Mouse (Mus musculus): Measurements from ENCODE around the gene Ubtd1. TPM values are rescaled to one million over a fixed set of nuclear protein-coding genes. Genes with fewer than 3 reads are reported as not detected.

The Ubtd1 gene
- polyA plus RNA-seq, 1 experiment: 14.9 TPM

DNA sequence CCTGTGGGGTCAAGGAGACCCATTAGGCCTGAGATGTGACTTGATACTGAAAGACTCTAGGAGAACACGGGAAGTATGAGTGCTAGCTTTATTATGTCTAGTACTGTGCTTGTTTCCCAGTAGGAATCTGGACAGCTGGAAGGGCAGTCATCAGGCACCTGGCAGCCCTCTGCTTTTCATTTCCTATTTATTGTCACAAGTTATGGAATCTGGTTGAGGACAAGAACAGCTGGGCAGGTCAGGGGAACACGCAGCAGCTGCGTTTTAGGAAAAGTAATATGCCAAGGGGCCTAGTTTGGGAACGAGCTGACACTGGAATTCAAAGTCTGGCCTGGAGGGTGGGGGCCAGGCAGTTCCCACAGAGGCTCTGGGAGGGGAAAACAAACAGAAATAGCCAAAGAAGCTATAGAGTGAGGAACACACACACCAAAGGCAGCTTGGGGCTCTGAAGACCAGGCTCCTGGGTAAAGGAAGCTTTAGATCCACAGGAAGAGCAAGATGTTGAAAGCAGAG lies 18.9 kb downstream of the Ubtd1 start:
- no peak overlapping the region for H3K4me3 ChIP-seq (ENCODE audit: insufficient read depth, low read length)
- no peak overlapping the region for H3K27ac ChIP-seq (ENCODE audit: insufficient read depth, low read length)
- no peaks in the 10 kb centered on the region; the same call in 1 of the 2 replicates for H3K4me1 ChIP-seq (ENCODE audit: control insufficient read depth, insufficient read depth, low read length)
- no peak for TF ChIP-seq CTCF (IDR thresholded peaks at IDR 0.05; ENCODE audit: extremely low read depth, insufficient read depth, low read length)

- Histone ChIP-seq H3K27ac (ENCODE audit: insufficient read depth, low read length) (no peak overlapping the region), H3K4me3 (ENCODE audit: insufficient read depth, low read length) (no peak overlapping the region), H3K4me1 (ENCODE audit: control insufficient read depth, insufficient read depth, low read length) (no peaks in the 10 kb centered on the region; the same call in 1 of the 2 replicates)
- TF ChIP-seq POLR2A (IDR thresholded peaks at IDR 0.05; ENCODE audit: extremely low read depth, insufficient read depth, low read length): no peak
- TF ChIP-seq CTCF (IDR thresholded peaks at IDR 0.05; ENCODE audit: extremely low read depth, insufficient read depth, low read length): no peak
Observed at GRCm38 (mm10) chr19:42001253-42001980, 19.9 kb downstream of the Ubtd1 start.

DNA sequence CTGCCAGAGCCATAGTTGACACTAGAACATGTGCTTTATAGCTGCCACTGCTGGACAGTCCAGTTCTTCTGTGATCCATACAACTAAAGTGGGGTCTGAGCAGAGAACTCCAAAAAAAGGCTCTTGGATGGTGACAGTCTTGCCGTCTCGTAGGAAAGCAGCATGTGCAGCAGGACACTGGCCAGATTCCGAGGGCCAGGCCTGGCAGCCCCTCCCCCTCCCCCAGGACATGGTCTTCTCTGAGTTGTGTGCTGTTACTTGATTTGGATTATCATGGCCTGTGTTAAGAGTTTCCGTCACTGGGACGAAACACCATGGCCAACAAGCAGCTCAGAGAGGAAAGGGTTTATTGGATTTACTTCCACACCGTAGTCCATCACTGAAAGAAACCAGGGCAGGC lies 22.7 kb downstream of the Ubtd1 start:
- H3K27ac ChIP-seq (ENCODE audit: insufficient read depth, low read length): no peak overlapping the region
- H3K4me1 ChIP-seq (ENCODE audit: control insufficient read depth, insufficient read depth, low read length): no peaks in the 10 kb centered on the region; the same call in 1 of the 2 replicates
- no peak overlapping the region for H3K4me3 ChIP-seq (ENCODE audit: insufficient read depth, low read length)
- TF ChIP-seq CTCF (IDR thresholded peaks at IDR 0.05; ENCODE audit: extremely low read depth, insufficient read depth, low read length) (no peak), POLR2A (IDR thresholded peaks at IDR 0.05; ENCODE audit: extremely low read depth, insufficient read depth, low read length) (no peak)

DNA sequence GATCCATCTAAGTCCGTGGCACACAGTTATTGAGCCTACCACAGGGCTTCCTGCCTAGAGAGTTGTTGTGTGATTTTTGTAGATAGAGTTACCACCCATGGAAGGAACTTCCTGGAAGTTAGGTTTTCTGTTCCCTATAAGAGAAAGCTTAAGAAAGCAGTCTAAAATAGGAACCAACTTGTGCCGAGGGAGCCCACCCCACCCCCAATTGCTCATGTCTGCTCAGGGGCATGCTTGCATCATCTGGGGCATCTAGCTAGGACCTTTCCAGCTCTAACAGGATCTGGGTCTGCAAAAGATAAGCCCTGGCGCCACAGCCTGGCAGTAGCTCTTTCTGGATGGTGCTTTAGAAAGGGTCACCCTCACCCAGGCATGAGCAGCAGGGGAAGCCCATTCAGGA lies 24.1 kb downstream of the Ubtd1 start:
- H3K4me3 ChIP-seq (ENCODE audit: insufficient read depth, low read length): no peak overlapping the region
- no peaks in the 10 kb centered on the region for H3K4me1 ChIP-seq (ENCODE audit: control insufficient read depth, insufficient read depth, low read length)
- H3K27ac ChIP-seq (ENCODE audit: insufficient read depth, low read length): no peak overlapping the region; the same call in 1 of the 2 replicates
- TF ChIP-seq POLR2A (IDR thresholded peaks at IDR 0.05; ENCODE audit: extremely low read depth, insufficient read depth, low read length): no peak
- TF ChIP-seq CTCF (IDR thresholded peaks at IDR 0.05; ENCODE audit: extremely low read depth, insufficient read depth, low read length): no peak

- H3K27ac ChIP-seq (ENCODE audit: insufficient read depth, low read length): no peak overlapping the region
- no peak for TF ChIP-seq POLR2A (IDR thresholded peaks at IDR 0.05; ENCODE audit: extremely low read depth, insufficient read depth, low read length)
- TF ChIP-seq CTCF (IDR thresholded peaks at IDR 0.05; ENCODE audit: extremely low read depth, insufficient read depth, low read length): no peak
- H3K4me1 ChIP-seq (ENCODE audit: control insufficient read depth, insufficient read depth, low read length): no peaks in the 10 kb centered on the region
- H3K4me3 ChIP-seq (ENCODE audit: insufficient read depth, low read length): no peak overlapping the region
Observed at GRCm38 (mm10) chr19:42006568-42006967, 25.0 kb downstream of the Ubtd1 start.

- no peak overlapping the region for H3K27ac ChIP-seq (ENCODE audit: insufficient read depth, low read length)
- no peak for TF ChIP-seq POLR2A (IDR thresholded peaks at IDR 0.05; ENCODE audit: extremely low read depth, insufficient read depth, low read length)
- TF ChIP-seq CTCF (IDR thresholded peaks at IDR 0.05; ENCODE audit: extremely low read depth, insufficient read depth, low read length): no peak
- H3K4me1 ChIP-seq (ENCODE audit: control insufficient read depth, insufficient read depth, low read length): no peaks in the 10 kb centered on the region
- no peak overlapping the region for H3K4me3 ChIP-seq (ENCODE audit: insufficient read depth, low read length)
Observed at GRCm38 (mm10) chr19:42008586-42008985, 27.0 kb downstream of the Ubtd1 start.

- no peaks in the 10 kb centered on the region for H3K4me1 ChIP-seq (ENCODE audit: control insufficient read depth, insufficient read depth, low read length)
- no peak overlapping the region for H3K27ac ChIP-seq (ENCODE audit: insufficient read depth, low read length)
- TF ChIP-seq CTCF (IDR thresholded peaks at IDR 0.05; ENCODE audit: extremely low read depth, insufficient read depth, low read length) (no peak), POLR2A (IDR thresholded peaks at IDR 0.05; ENCODE audit: extremely low read depth, insufficient read depth, low read length) (no peak)
- H3K4me3 ChIP-seq (ENCODE audit: insufficient read depth, low read length): no peak overlapping the region
Observed at GRCm38 (mm10) chr19:42009067-42009466, 27.5 kb downstream of the Ubtd1 start.

- H3K4me3 ChIP-seq (ENCODE audit: insufficient read depth, low read length): no peak overlapping the region
- no peak for TF ChIP-seq CTCF (IDR thresholded peaks at IDR 0.05; ENCODE audit: extremely low read depth, insufficient read depth, low read length)
Observed at GRCm38 (mm10) chr19:42010436-42010835, 28.9 kb downstream of the Ubtd1 start.

GRCm38 (mm10) chr19:42011123-42011522 lies 29.6 kb downstream of the Ubtd1 start:
- no peak overlapping the region for H3K27ac ChIP-seq (ENCODE audit: insufficient read depth, low read length)
- TF ChIP-seq POLR2A (IDR thresholded peaks at IDR 0.05; ENCODE audit: extremely low read depth, insufficient read depth, low read length) (no peak), CTCF (IDR thresholded peaks at IDR 0.05; ENCODE audit: extremely low read depth, insufficient read depth, low read length) (no peak)
- no peaks in the 10 kb centered on the region for H3K4me1 ChIP-seq (ENCODE audit: control insufficient read depth, insufficient read depth, low read length)
- no peak overlapping the region for H3K4me3 ChIP-seq (ENCODE audit: insufficient read depth, low read length)

More at GRCm38 (mm10) chr19:42010436-42010835, 28.9 kb downstream of the Ubtd1 start:
- Histone ChIP-seq H3K4me1 (ENCODE audit: control insufficient read depth, insufficient read depth, low read length) (no peaks in the 10 kb centered on the region), H3K27ac (ENCODE audit: insufficient read depth, low read length) (no peak overlapping the region)

GRCm38 (mm10) chr19:42014231-42014825 lies 32.8 kb downstream of the Ubtd1 start:
- Histone ChIP-seq H3K27ac (ENCODE audit: insufficient read depth, low read length) (no peak overlapping the region), H3K4me1 (ENCODE audit: control insufficient read depth, insufficient read depth, low read length) (peaks cover 2% of the 10 kb centered on the region; the same call in 1 of the 2 replicates), H3K4me3 (ENCODE audit: insufficient read depth, low read length) (no peak overlapping the region)
- TF ChIP-seq CTCF (IDR thresholded peaks at IDR 0.05; ENCODE audit: extremely low read depth, insufficient read depth, low read length): no peak
- no peak for TF ChIP-seq POLR2A (IDR thresholded peaks at IDR 0.05; ENCODE audit: extremely low read depth, insufficient read depth, low read length)

All from cortical plate, adult 2 months (tissue).